Mouse (Mus musculus) heart, embryonic 13.5 days (tissue): ENCODE data around the gene Lima1. TPM values are rescaled to one million over a fixed set of nuclear protein-coding genes. Genes with fewer than 3 reads are reported as not detected.
A peak's percentile ranks its signal among the peaks of the same experiment; 100 is the strongest.

Experiments
- ATAC-seq: fragments of 200-750 bp; cut with Nextera tagmentation; 2 replicates; pipeline ENCODE4 v1.8.0; 2017; ENCODE audit warnings: moderate TSS enrichment; ENCODE audit not compliant: insufficient number of reproducible peaks, low FRiP score, low TSS enrichment; ENCODE audit errors: extremely low read depth
- H3K27ac ChIP-seq: fragments of 300-500 bp; sonication (generic); replicated peaks from 2 replicates; pipeline ENCODE4 v1.5.1; 2015; ENCODE audit warnings: moderate library complexity, mild to moderate bottlenecking, inconsistent platforms
- H3K27me3 ChIP-seq: fragments of 300-500 bp; sonication (generic); replicated peaks from 2 replicates; pipeline ENCODE4 v1.6.1; 2015; ENCODE audit warnings: mild to moderate bottlenecking, inconsistent platforms
- H3K36me3 ChIP-seq: fragments of 300-500 bp; sonication (generic); 2 replicates; pipeline ENCODE4 v1.6.1; 2015; ENCODE audit warnings: mild to moderate bottlenecking, inconsistent platforms
- H3K4me1 ChIP-seq: fragments of 300-500 bp; sonication (generic); 2 replicates; pipeline ENCODE4 v1.6.1; 2015; ENCODE audit warnings: inconsistent platforms
- H3K4me2 ChIP-seq: fragments of 300-500 bp; sonication (generic); 2 replicates; pipeline ENCODE4 v1.6.1; 2015; ENCODE audit warnings: inconsistent platforms, mild to moderate bottlenecking, moderate library complexity
- H3K4me3 ChIP-seq: fragments of 300-500 bp; sonication (generic); 2 replicates; pipeline ENCODE4 v1.5.1; 2015; ENCODE audit warnings: moderate library complexity, mild to moderate bottlenecking, inconsistent platforms
- H3K9ac ChIP-seq: fragments of 300-500 bp; sonication (generic); 2 replicates; pipeline ENCODE4 v1.6.1; 2015; ENCODE audit warnings: inconsistent platforms, mild to moderate bottlenecking, moderate library complexity
- H3K9me3 ChIP-seq: fragments of 300-500 bp; sonication (generic); 2 replicates; pipeline ENCODE4 v1.6.1; 2016; ENCODE audit warnings: inconsistent platforms
- WGBS: fragments of 180-500 bp; shearing (Covaris S2); methylation state at CpG from one replicate; pipeline ENCODE4 v1.1.7; 2015; ENCODE audit warnings: mixed read lengths; 5-methylcytosine and 5-hydroxymethylcytosine counted together
- polyA plus RNA-seq: library from polyadenylated mRNA; unstranded; fragments of >200 nt; fragmentation: Nextera tagmentation; extraction: Ambion mirVana; gene quantifications from 2 replicates; pipeline ENCODE4 v1.2.1, GENCODE M21; 2015

The Lima1 gene
- polyA plus RNA-seq, 1 experiment from 2014 or later = 17.8 TPM

DNA sequence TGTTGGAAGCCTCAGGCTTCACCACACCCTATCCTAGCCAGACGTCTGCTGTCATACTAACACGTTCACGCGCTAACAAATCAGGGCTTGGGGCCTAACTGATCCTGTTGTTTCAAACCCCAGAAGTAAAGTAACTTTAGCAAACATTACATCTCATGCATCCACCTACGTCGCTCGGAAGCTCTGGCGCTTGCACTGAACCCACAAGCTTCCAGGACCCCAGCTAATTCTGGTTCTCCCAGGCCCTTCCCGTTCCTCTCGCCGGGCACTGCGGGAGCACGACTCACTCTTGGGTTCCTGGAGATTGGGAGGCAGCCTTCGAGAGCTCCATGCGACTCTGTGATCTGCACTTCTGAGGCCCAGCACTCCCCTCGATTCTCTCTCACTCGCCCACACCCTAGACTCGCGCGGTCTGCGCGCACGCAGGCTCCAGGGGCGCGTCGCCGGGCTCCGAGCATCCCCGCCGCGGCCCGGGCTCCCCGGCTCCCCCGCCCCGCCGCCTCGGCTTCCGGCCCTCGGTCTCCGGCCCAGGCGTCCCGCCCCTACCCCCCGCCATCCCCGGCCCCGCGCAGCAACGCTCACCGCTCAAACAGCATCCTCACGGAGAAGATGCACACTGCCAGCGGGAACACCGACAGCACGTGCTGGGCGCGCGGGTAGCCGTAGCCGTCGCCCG, 103.5 kb downstream of the Lima1 start:
- WGBS = under 1% methylated on average over 59 of the region's 59 CpGs
- peak; percentile 34 for ATAC-seq
- peak overlapping the region; percentile 92 for H3K9ac ChIP-seq

DNA sequence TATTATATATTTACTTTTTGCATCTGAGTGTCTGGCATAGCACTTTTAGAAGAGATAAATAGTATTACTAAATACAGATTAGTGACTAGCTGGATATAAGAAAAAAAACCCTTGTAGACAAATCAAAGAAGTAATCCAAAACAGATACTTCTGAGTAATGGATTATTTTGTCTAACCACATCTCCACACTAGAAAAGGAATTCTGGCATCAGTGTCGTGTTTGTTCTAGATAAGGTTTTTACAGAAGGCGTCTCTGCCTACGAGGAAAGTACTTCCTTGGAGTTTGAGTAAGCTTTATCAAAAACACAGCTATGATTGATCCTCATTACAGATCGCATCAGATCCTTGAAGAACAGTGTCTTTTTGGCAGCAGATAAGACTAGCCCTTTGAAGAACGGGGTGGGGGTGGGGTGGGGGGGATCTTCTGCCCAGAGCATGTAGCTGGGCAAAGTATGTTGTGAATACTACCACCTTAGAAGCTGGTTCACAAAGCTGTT, 104.2 kb downstream of the Lima1 start:
- no peaks in the 10 kb centered on the region for H3K27me3 ChIP-seq
- H3K4me1 ChIP-seq = peaks cover 23% of the 10 kb centered on the region
- 7% methylated on average over 5 of the region's 5 CpGs for WGBS
- H3K9me3 ChIP-seq = no peaks in the 10 kb centered on the region
- no peak for ATAC-seq
- peak overlapping the region; percentile 92 for H3K9ac ChIP-seq
- peak overlapping the region; percentile 90 for H3K4me2 ChIP-seq
- H3K36me3 ChIP-seq = no peaks in the 10 kb centered on the region
- H3K4me3 ChIP-seq = peak overlapping the region; percentile 80
- peak overlapping the region; percentile 87 for H3K27ac ChIP-seq

More for the DNA sequence above, 103.5 kb downstream of the Lima1 start:
- H3K27me3 ChIP-seq = no peaks in the 10 kb centered on the region
- H3K4me1 ChIP-seq = peaks cover 23% of the 10 kb centered on the region
- H3K4me3 ChIP-seq = peak overlapping the region; percentile 80
- peak overlapping the region; percentile 90 for H3K4me2 ChIP-seq
- peak overlapping the region; percentile 87 for H3K27ac ChIP-seq
- H3K36me3 ChIP-seq = no peaks in the 10 kb centered on the region
- H3K9me3 ChIP-seq = no peaks in the 10 kb centered on the region

DNA sequence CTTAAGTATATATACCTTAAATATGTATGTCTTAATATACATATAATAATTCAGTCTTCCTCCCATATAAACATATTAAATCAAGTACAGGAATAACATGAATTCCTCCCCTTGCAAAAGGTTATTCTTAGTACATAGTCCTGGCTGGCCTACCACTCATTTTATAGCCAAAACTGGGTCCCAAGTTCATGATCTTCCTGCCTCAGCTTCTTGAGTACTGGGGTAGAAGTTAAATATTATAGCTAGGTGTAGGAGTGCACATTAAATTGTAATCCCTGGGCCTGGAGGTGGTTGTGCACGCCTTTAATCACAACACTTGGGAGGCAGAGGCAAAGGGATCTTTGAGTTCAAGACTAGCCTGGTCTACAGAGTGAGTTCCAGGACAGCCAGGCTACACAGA, 106.5 kb downstream of the Lima1 start:
- Histone ChIP-seq H3K9me3 (no peaks in the 10 kb centered on the region), H3K4me2 (no peak overlapping the region), H3K4me1 (peaks cover 23% of the 10 kb centered on the region), H3K9ac (no peak overlapping the region), H3K27ac (no peak overlapping the region), H3K4me3 (no peak overlapping the region), H3K36me3 (peaks cover 15% of the 10 kb centered on the region; the same call in 1 of the 2 replicates), H3K27me3 (no peaks in the 10 kb centered on the region)
- 81% methylated on average over 1 of the region's 1 CpGs for WGBS
- ATAC-seq = no peak

DNA sequence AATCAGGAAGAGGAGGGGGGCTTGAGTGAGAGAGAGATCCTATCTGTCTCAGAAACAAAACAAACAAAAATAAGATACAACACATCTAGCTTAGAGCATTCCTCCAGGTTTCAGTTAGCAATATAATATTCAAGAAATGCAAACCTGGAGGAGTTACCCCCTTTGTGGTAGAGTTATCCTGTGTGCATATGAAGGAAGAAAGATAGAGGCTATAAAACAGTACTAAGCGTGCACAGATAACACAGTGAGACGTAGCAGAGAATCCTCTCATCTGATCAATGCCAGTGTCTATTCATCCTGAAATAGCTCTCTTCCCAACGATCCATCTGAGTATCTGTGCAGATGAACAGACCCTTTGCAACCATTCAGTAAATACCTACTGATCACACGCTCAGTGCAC, 107.8 kb downstream of the Lima1 start:
- Histone ChIP-seq H3K36me3 (peaks cover 15% of the 10 kb centered on the region; the same call in 1 of the 2 replicates), H3K27me3 (no peaks in the 10 kb centered on the region), H3K4me1 (peaks cover 23% of the 10 kb centered on the region), H3K4me2 (no peak overlapping the region), H3K9me3 (no peaks in the 10 kb centered on the region), H3K4me3 (no peak overlapping the region), H3K9ac (no peak overlapping the region), H3K27ac (no peak overlapping the region)
- ATAC-seq = no peak
- WGBS = 68% methylated on average over 4 of the region's 4 CpGs

DNA sequence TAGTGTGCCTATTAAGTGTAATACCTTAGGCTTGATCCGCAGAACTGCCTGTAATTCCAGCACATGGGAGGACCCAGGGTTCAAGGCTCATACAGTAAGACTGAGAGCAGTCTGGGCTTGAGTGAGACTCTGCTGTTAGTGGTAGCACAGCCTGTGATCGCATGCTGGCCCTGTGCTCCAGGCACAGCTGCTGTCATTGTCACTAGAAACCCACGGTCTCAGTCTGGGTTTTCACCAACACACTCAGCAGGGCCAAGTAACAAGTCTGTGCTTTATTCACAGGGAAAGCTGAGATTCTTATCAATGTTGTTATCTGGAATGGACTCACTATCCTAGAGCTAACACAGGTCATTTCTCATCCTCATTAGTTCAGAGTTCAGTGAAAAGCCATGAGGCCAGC, 121.1 kb downstream of the Lima1 start:
- ATAC-seq = no peak
- no peaks in the 10 kb centered on the region for H3K9me3 ChIP-seq
- 65% methylated on average over 3 of the region's 3 CpGs for WGBS
- H3K36me3 ChIP-seq = peaks cover 16% of the 10 kb centered on the region
- no peak overlapping the region for H3K4me2 ChIP-seq
- no peak overlapping the region for H3K9ac ChIP-seq
- no peak overlapping the region for H3K27ac ChIP-seq
- no peak overlapping the region for H3K4me3 ChIP-seq
- H3K4me1 ChIP-seq = peaks cover 7% of the 10 kb centered on the region; the same call in 1 of the 2 replicates
- H3K27me3 ChIP-seq = no peaks in the 10 kb centered on the region

DNA sequence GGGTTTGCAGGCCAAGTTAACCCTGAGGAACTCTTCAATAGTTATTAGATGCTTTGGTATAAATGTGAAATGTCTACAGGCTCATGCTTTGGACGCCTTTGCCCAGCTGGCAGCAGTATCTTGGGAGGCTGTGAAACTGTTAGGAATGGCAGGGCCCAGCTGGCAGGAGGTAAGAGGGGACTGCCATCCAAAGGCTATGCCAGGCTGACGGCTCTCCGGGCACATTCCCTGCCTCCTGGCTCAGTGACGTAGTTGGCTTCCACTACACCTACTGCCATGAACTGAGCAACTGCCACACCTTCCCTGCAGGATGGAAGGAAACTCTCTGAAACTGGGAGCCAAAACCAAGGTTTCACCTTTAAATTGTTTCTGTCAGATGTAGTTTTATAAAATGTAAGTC, 135.0 kb downstream of the Lima1 start:
- Histone ChIP-seq H3K27ac (no peak overlapping the region), H3K27me3 (no peaks in the 10 kb centered on the region), H3K9ac (no peak overlapping the region), H3K9me3 (no peaks in the 10 kb centered on the region), H3K4me3 (no peak overlapping the region), H3K36me3 (peaks cover 99% of the 10 kb centered on the region), H3K4me1 (no peaks in the 10 kb centered on the region), H3K4me2 (no peak overlapping the region)
- no peak for ATAC-seq
- WGBS = 96% methylated on average over 4 of the region's 4 CpGs

DNA sequence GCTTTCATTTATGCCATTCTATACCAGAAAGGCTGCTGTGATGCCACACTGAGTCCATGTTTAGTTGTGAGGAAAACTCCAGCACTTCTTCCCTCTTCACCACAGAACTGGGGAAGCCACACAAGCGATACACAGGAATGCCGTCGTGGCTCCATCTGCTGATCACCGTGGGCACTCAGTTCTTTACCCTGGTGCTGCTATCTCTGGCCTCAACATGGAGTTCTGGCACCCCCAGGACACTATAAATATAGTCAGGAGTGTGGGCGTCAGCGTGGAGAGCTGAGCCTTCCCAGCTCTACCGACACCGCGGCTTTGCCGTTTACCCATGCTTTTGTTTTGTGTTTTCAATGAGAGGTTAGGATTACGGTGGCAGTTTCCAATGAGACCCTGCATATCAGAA, 138.6 kb downstream of the Lima1 start:
- Histone ChIP-seq H3K36me3 (peaks cover 98% of the 10 kb centered on the region), H3K9me3 (no peaks in the 10 kb centered on the region), H3K9ac (no peak overlapping the region), H3K4me3 (no peak overlapping the region), H3K27ac (no peak overlapping the region), H3K4me1 (no peaks in the 10 kb centered on the region), H3K4me2 (no peak overlapping the region), H3K27me3 (no peaks in the 10 kb centered on the region)
- 80% methylated on average over 11 of the region's 11 CpGs for WGBS
- no peak for ATAC-seq

DNA sequence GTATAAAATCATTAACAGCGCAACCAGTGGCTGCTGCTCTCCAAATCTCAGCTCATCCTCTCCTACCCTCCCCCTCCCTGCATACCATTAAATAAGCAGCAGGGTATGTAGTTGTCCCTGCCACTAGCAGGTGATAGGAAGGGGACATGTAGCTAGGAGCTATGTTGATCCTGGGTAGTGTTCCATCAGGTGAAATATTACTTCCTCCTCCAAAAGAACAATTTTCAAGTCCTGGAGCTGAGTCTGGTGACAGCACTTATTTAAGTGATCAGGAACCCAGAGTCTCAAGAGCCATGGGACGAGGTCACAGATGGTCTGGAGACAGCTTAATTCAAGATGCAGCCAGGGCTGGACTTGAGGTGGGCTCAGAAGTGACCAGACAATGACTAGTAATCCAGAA, 139.6 kb downstream of the Lima1 start:
- no peak overlapping the region for H3K27ac ChIP-seq
- WGBS = 83% methylated on average over 2 of the region's 2 CpGs
- no peaks in the 10 kb centered on the region for H3K4me1 ChIP-seq
- no peak for ATAC-seq
- H3K9ac ChIP-seq = no peak overlapping the region
- peaks cover 95% of the 10 kb centered on the region for H3K36me3 ChIP-seq
- H3K9me3 ChIP-seq = no peaks in the 10 kb centered on the region
- no peaks in the 10 kb centered on the region for H3K27me3 ChIP-seq
- H3K4me2 ChIP-seq = no peak overlapping the region
- no peak overlapping the region for H3K4me3 ChIP-seq

DNA sequence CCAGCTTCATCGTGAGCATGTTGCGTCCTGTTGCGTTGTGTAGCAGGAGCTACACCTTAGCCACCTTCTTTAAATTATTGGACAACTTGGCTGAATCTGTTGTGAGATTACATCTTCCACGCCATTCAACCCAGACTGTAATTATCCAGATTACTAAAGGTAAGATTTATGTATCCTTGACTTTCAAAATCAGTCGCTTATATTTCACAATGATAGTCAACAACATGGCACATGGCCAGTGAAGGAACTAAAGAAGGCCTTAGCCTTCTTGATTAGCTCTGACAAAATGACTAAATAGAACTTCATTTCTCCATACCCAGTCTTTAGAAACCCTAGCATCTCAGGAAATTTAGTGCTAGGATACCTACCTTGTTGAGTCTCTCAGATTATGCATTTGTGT, 142.1 kb downstream of the Lima1 start:
- Histone ChIP-seq H3K27ac (no peak overlapping the region), H3K9me3 (peaks cover 7% of the 10 kb centered on the region; the same call in 1 of the 2 replicates), H3K4me3 (no peak overlapping the region), H3K4me2 (no peak overlapping the region), H3K36me3 (peaks cover 93% of the 10 kb centered on the region), H3K4me1 (no peaks in the 10 kb centered on the region), H3K9ac (no peak overlapping the region), H3K27me3 (no peaks in the 10 kb centered on the region)
- no peak for ATAC-seq
- WGBS = 94% methylated on average over 5 of the region's 5 CpGs

DNA sequence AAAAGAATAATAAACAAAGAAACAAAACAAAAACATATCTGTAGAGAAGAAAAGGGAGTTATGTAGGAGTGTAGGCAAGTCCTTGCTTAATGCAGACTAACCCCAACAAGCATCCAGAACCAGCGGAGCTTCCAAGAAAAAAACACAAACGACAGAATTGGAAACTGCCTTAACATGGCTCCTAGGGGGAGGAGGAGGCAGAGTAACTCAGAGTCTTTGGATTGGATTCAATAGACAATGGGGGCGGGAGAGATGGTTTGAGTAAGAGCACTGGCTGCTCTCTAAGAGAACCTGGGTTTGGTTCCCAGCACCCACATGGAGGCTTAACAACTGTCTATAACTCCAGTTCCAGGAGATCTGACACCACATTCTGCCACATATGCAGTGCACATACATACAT, 143.6 kb downstream of the Lima1 start:
- no peaks in the 10 kb centered on the region for H3K27me3 ChIP-seq
- H3K36me3 ChIP-seq = peaks cover 87% of the 10 kb centered on the region
- no peak overlapping the region for H3K27ac ChIP-seq
- H3K4me2 ChIP-seq = no peak overlapping the region
- peaks cover 3% of the 10 kb centered on the region for H3K4me1 ChIP-seq
- H3K9ac ChIP-seq = no peak overlapping the region
- whole genome bisulfite sequencing = 84% methylated on average over 3 of the region's 3 CpGs
- ATAC-seq = no peak
- no peak overlapping the region for H3K4me3 ChIP-seq
- H3K9me3 ChIP-seq = peaks cover 7% of the 10 kb centered on the region; the same call in 1 of the 2 replicates

DNA sequence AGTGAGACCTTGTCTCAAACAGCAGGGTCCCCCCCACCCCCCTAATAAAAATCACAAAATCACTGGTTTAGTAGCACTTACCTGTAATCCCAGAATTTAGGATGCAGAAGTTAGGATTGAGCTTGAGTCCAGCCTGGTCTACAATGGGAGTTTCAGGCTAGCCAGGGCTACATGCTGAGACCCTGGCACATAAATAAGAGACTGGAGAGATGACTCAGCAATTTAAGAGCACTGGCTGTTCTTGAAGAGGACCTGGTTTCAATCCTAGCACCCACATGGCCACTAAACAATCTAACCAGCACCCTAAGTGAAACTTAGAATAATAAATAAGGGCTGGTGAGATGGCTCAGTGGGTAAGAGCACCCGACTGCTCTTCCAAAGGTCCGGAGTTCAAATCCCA, 144.1 kb downstream of the Lima1 start:
- Histone ChIP-seq H3K27ac (no peak overlapping the region), H3K4me3 (no peak overlapping the region), H3K4me1 (peaks cover 8% of the 10 kb centered on the region), H3K9ac (no peak overlapping the region), H3K27me3 (no peaks in the 10 kb centered on the region), H3K36me3 (peaks cover 82% of the 10 kb centered on the region), H3K9me3 (peaks cover 7% of the 10 kb centered on the region; the same call in 1 of the 2 replicates), H3K4me2 (no peak overlapping the region)
- no peak for ATAC-seq
- WGBS = 87% methylated on average over 2 of the region's 2 CpGs
